Mouse (Mus musculus) liver, embryonic 14.5 days (tissue): Measurements from ENCODE around the gene Ksr2.

ENCODE experiments used
- CTCF ChIP-seq: IDR thresholded peaks from 2 replicates; pipeline ENCODE4 v1.5.1; 2016; ENCODE audit warnings: antibody characterized with exemption, low read depth, control low read depth
- EP300 ChIP-seq: IDR thresholded peaks from 2 replicates; pipeline ENCODE4 v1.6.1; 2016; ENCODE audit warnings: antibody characterized with exemption, low read depth

DNA sequence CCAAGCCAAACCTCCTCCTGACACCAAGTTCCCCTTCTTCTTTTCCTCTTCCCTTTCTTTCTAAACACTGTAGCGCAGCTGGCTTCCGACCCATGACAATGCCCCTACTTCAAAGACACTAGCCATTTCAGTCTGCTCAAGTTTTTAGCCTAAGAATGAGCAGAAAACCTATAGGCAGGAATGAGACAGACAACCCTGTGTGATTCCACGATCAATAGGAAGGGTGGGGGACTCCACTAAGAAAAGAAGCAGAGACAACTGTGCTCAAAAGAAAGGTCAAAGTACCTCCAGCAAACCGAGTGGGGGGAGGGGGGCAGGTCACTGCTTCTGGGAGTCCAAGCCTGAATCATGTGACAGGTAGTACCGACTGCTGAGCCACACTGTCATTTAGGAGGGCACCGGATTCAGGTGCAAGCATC lies 17.2 kb upstream of the Ksr2 start:
- TF ChIP-seq EP300 = no peak
- TF ChIP-seq CTCF = no peak
